Mouse (Mus musculus) kidney, postnatal 0 days (tissue): ENCODE data around the gene Nckap5l. TPM values are rescaled to one million over a fixed set of nuclear protein-coding genes. Genes with fewer than 3 reads are reported as not detected.

Experiments used
- ATAC-seq: fragments of 200-750 bp; cut with Nextera tagmentation; replicated peaks from 2 replicates; pipeline ENCODE4 v1.8.0; 2017; ENCODE audit warnings: low read depth, moderate number of reproducible peaks, moderate TSS enrichment, moderate library complexity; ENCODE audit not compliant: low FRiP score
- DNase-seq: peaks from one replicate; pipeline ENCODE4 v3.0.0-alpha.2; 2016; ENCODE audit warnings: low spot score
- H3K27ac ChIP-seq: fragments of 300-500 bp; sonication (generic); 2 replicates; pipeline ENCODE4 v1.5.1; 2014; ENCODE audit warnings: mild to moderate bottlenecking
- H3K27me3 ChIP-seq: fragments of 300-500 bp; sonication (generic); 2 replicates; pipeline ENCODE4 v1.6.1; 2014; ENCODE audit warnings: low read length, mixed read lengths; ENCODE audit not compliant: insufficient read depth
- H3K36me3 ChIP-seq: fragments of 300-500 bp; sonication (generic); 2 replicates; pipeline ENCODE4 v1.6.1; 2014; ENCODE audit warnings: low read length, mixed read lengths; ENCODE audit not compliant: insufficient read depth
- H3K4me1 ChIP-seq: fragments of 300-500 bp; sonication (generic); replicated peaks from 2 replicates; pipeline ENCODE4 v1.6.1; 2014; ENCODE audit warnings: antibody characterized with exemption, low read length, mixed read lengths; ENCODE audit not compliant: insufficient read depth
- H3K4me2 ChIP-seq: fragments of 300-500 bp; sonication (generic); 2 replicates; pipeline ENCODE4 v1.6.1; 2014; ENCODE audit warnings: mild to moderate bottlenecking, low read length, moderate library complexity, mixed read lengths
- H3K4me3 ChIP-seq: fragments of 300-500 bp; sonication (generic); replicated peaks from 2 replicates; pipeline ENCODE4 v1.5.1; 2014; ENCODE audit warnings: low read depth, low read length
- H3K9ac ChIP-seq: fragments of 300-500 bp; sonication (generic); 2 replicates; pipeline ENCODE4 v1.6.1; 2014; ENCODE audit warnings: low read depth, low read length
- H3K9me3 ChIP-seq: fragments of 300-500 bp; sonication (generic); replicated peaks from 2 replicates; pipeline ENCODE4 v1.6.1; 2016; ENCODE audit warnings: low read length, inconsistent platforms, mixed read lengths
- CTCF ChIP-seq: IDR thresholded peaks from 2 replicates; pipeline ENCODE4 v1.5.1; 2016; ENCODE audit warnings: antibody characterized with exemption, low read depth, mild to moderate bottlenecking, moderate library complexity
- whole genome bisulfite sequencing: fragments of 180-500 bp; shearing (Covaris S2); extraction: QIAGEN DNeasy Blood & Tissue Kit; methylation state at CpG from one replicate; pipeline ENCODE4 v1.1.7; 2014; 5-methylcytosine and 5-hydroxymethylcytosine counted together
- polyA plus RNA-seq: library from polyadenylated mRNA; unstranded; fragments of >200 nt; fragmentation: Nextera tagmentation; extraction: Ambion mirVana; gene quantifications from 2 replicates; pipeline ENCODE4 v1.2.1, GENCODE M21; 2015

Nckap5l gene
- polyA plus RNA-seq, 1 experiment from 2014 or later, result 6.5 TPM

DNA sequence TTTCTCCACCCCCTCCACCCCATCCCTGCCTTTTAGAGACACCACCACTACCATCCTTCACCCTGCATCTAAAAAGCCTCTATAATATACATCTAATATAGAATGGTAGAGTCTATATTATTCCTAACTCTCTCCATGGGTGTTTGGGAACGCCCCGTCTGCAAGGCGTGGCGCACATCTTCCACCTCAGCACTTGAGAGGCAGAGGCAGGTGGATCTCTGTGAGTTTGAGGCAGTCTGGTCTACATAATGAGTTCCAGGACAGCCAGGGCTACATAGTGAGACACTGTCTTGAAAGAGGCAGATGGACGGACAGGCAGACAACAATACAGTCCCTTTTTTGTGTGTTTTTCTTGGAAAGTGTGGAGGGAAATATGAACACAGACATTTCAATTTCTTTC, 82.5 kb downstream of the Nckap5l start:
- no peaks in the 10 kb centered on the region for H3K9me3 ChIP-seq
- H3K27me3 ChIP-seq, result no peaks in the 10 kb centered on the region
- no peak overlapping the region for H3K4me3 ChIP-seq
- no peak overlapping the region for H3K27ac ChIP-seq
- WGBS, result 97% methylated on average over 5 of the region's 5 CpGs
- no peak overlapping the region for H3K9ac ChIP-seq
- no peak overlapping the region for H3K4me2 ChIP-seq
- TF ChIP-seq CTCF, result no peak
- no peak for DNase-seq
- no peaks in the 10 kb centered on the region for H3K4me1 ChIP-seq
- ATAC-seq, result no peak
- H3K36me3 ChIP-seq, result no peaks in the 10 kb centered on the region

- no peak for TF ChIP-seq CTCF
- 54% methylated on average over 9 of the region's 9 CpGs for WGBS
Measured at GRCm38 (mm10) chr15:99372761-99373160, 84.8 kb downstream of the Nckap5l start.

More at GRCm38 (mm10) chr15:99372761-99373160, 84.8 kb downstream of the Nckap5l start:
- no peak overlapping the region for H3K4me3 ChIP-seq
- H3K4me1 ChIP-seq, result peaks cover 7% of the 10 kb centered on the region; the same call in 1 of the 2 replicates
- H3K36me3 ChIP-seq, result no peaks in the 10 kb centered on the region
- no peak for ATAC-seq
- H3K9ac ChIP-seq, result no peak overlapping the region
- no peak overlapping the region for H3K4me2 ChIP-seq
- H3K9me3 ChIP-seq, result no peaks in the 10 kb centered on the region
- no peaks in the 10 kb centered on the region for H3K27me3 ChIP-seq
- 0 out of 2 replicates have a peak overlapping the region, but pooled peaks have one; percentile 3 for H3K27ac ChIP-seq
- DNase-seq, result no peak

Other genes with a start within 250 kb of the Nckap5l start
- 0.32 and 0.55 TPM in 2 replicates for gene Kcnh3, start 232.9 kb downstream of the Nckap5l start, polyA plus RNA-seq
- gene Mcrs1, start 205.8 kb downstream of the Nckap5l start, polyA plus RNA-seq, result 135 and 138 TPM in 2 replicates
- 38.3 and 42.7 TPM in 2 replicates for gene Prpf40b, start 162.7 kb downstream of the Nckap5l start, polyA plus RNA-seq
- 0.22 and 0.47 TPM in 2 replicates for gene Fam186b, start 161.9 kb downstream of the Nckap5l start, polyA plus RNA-seq
- 31.6 and 33.4 TPM in 2 replicates for gene Fmnl3, start 87.3 kb downstream of the Nckap5l start, polyA plus RNA-seq
- gene Tmbim6, start 64.9 kb downstream of the Nckap5l start, polyA plus RNA-seq, result 774 and 842 TPM in 2 replicates
- gene Bcdin3d, start 17.0 kb upstream of the Nckap5l start, polyA plus RNA-seq, result 16.1 and 16.3 TPM in 2 replicates
- 0.26 and 0.36 TPM in 2 replicates for gene Faim2, start 70.4 kb upstream of the Nckap5l start, polyA plus RNA-seq
- gene Aqp2, start 121.3 kb upstream of the Nckap5l start, polyA plus RNA-seq, result 662 and 798 TPM in 2 replicates
- 2.2 and 2.3 TPM in 2 replicates for gene Aqp5, start 133.0 kb upstream of the Nckap5l start, polyA plus RNA-seq
- 2.3 and 2.7 TPM in 2 replicates for gene Aqp6, start 143.7 kb upstream of the Nckap5l start, polyA plus RNA-seq
- 53.5 and 62.7 TPM in 2 replicates for gene Racgap1, start 193.9 kb upstream of the Nckap5l start, polyA plus RNA-seq
- gene Asic1, start 212.6 kb upstream of the Nckap5l start, polyA plus RNA-seq, result 1.1 and 1.5 TPM in 2 replicates
- 44.2 and 46.5 TPM in 2 replicates for gene Smarcd1, start 244.4 kb upstream of the Nckap5l start, polyA plus RNA-seq
- not detected in 2 replicates for gene Gm17349, start 247.7 kb upstream of the Nckap5l start, polyA plus RNA-seq